Mouse (Mus musculus) spleen, postnatal 0 days (tissue): ENCODE data around the gene Ptk6. TPM values are rescaled to one million over a fixed set of nuclear protein-coding genes. Genes with fewer than 3 reads are reported as not detected.

ENCODE experiments used
- polyA plus RNA-seq: library from polyadenylated mRNA; unstranded; fragments of >200 nt; fragmentation: Nextera tagmentation; extraction: Ambion mirVana; gene quantifications from 2 replicates; pipeline ENCODE4 v1.2.1, GENCODE M21; 2015

Gene Ptk6
- not detected in 2 replicates for polyA plus RNA-seq

GRCm38 (mm10) chr2:181202422-181202821 lies at the start of gene Ptk6:
Gene Ptk6, minus strand, starts transcription at chr2:181202789.

GRCm38 (mm10) chr2:181241602-181242313 lies 39.2 kb upstream of the Ptk6 start, which contains the start of gene Helz2:
Gene Helz2, minus strand, starts transcription at chr2:181242027.

GRCm38 (mm10) chr2:181219538-181220216 lies 17.1 kb upstream of the Ptk6 start, which contains the start of gene Fndc11:
Gene Fndc11, plus strand, starts transcription at chr2:181220013.

DNA sequence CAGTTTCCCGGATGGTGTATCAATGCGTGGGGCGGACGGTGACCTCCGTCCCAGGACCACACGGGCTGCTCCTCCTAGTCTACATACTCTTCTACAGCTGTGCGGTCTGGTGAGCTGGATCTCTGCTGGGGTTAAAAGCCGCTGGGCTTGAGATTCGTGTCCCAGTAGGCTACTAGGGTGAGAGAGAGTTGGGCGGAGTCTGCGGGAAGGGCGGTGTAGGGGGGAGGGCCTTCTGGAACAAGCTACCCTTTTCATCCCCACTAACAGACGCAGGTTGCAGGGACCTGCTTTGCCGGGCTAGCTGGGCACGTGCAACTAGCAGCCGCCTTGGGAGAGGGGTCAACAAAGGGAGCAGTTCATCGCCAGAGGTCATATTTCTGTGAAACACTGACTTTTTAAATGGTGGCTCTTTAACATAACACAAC lies 10.4 kb upstream of the Ptk6 start, which contains the start of gene Srms:
Gene Srms, minus strand, starts transcription at position 165 of the 425 bp plus-strand sequence.

GRCm38 (mm10) chr2:181187121-181188000 lies 15.2 kb downstream of the Ptk6 start, which contains the start of gene Ppdpf:
Gene Ppdpf, plus strand, starts transcription at chr2:181187247.

DNA sequence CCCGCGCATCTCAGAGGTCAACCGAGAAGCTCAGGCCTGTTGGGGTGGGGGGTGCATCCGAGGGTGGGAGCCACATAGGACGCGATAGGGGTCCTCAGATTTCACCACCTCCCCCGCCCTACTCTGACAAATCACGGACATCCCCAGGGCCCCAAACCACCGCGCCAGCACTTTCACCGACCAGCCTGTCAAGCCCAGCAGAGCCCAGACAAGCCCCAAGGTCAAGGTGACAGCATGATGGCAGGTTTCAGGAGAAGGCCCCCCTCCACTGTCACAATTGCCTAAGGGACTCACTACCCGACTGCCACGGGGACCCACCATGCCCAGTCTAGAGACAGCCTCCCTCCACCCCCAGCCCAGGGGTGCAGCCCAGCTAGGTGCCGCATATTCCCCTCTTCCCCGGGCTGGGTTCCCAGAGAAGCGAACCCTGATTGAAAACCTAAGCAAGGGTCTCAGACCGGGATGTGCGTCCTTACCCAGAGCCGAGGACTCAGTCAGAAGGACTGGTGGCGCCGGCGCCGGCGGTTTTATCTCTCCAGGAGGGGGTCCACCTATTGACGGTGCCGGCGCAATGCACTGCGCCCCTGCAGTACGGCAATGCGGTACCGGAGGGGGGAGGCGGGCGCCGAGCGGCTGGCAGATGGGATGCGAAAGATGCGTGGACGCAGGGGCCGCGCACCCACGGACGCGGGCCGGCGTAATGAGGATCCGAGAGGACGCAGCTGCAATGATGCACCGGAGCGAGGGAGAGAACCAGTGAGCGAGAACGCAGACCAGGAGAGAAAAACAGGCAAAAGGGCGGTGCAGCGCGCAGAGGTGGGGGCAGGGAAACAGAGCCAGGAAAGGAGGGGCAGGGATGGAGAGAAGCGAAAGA lies 46.1 kb downstream of the Ptk6 start, which contains the start of gene Eef1a2:
Gene Eef1a2, minus strand, starts transcription at position 767 of the 874 bp plus-strand sequence.

Other genes with a start within 250 kb of the Ptk6 start
- gene Nkain4, start 248.1 kb downstream of the Ptk6 start, polyA plus RNA-seq = 12.8 and 21.1 TPM in 2 replicates
- 33.4 and 41.2 TPM in 2 replicates for gene Arfgap1, start 235.6 kb downstream of the Ptk6 start, polyA plus RNA-seq
- 0.02 and 0.23 TPM in 2 replicates for gene Col20a1, start 216.3 kb downstream of the Ptk6 start, polyA plus RNA-seq
- gene Chrna4, start 159.2 kb downstream of the Ptk6 start, polyA plus RNA-seq = 0.08 TPM in 1 of 2 replicates, not detected in the other
- gene Kcnq2, start 67.5 kb downstream of the Ptk6 start, polyA plus RNA-seq = 0.16 and 0.26 TPM in 2 replicates
- gene Eef1a2, start 45.8 kb downstream of the Ptk6 start, polyA plus RNA-seq = not detected in 2 replicates
- 102 and 117 TPM in 2 replicates for gene Ppdpf, start 15.5 kb downstream of the Ptk6 start, polyA plus RNA-seq
- 0.19 and 0.25 TPM in 2 replicates for gene Srms, start 10.4 kb upstream of the Ptk6 start, polyA plus RNA-seq
- 0.17 and 0.25 TPM in 2 replicates for gene Fndc11, start 17.2 kb upstream of the Ptk6 start, polyA plus RNA-seq
- 2.2 and 2.5 TPM in 2 replicates for gene Helz2, start 39.2 kb upstream of the Ptk6 start, polyA plus RNA-seq
- gene Gmeb2, start 85.2 kb upstream of the Ptk6 start, polyA plus RNA-seq = 9.0 and 10.2 TPM in 2 replicates
- 0.11 TPM in 1 of 2 replicates, not detected in the other for gene Stmn3, start 111.7 kb upstream of the Ptk6 start, polyA plus RNA-seq
- 23.6 and 26.4 TPM in 2 replicates for gene Rtel1, start 117.0 kb upstream of the Ptk6 start, polyA plus RNA-seq
- 14.8 and 15.3 TPM in 2 replicates for gene Zgpat, start 162.1 kb upstream of the Ptk6 start, polyA plus RNA-seq
- 28.7 and 34.8 TPM in 2 replicates for gene Arfrp1, start 162.6 kb upstream of the Ptk6 start, polyA plus RNA-seq
- 9.8 and 12.2 TPM in 2 replicates for gene Lime1, start 177.3 kb upstream of the Ptk6 start, polyA plus RNA-seq